Mouse (Mus musculus): ENCODE data around the gene Esrrg.

Esrrg gene

GRCm38 (mm10) chr1:187907871-187908270, 299.3 kb downstream of the Esrrg start:
- CTCF ChIA-PET, result no interaction called here

GRCm38 (mm10) chr1:187910718-187911117, 302.1 kb downstream of the Esrrg start:
- CTCF ChIA-PET, result no interaction called here

- CTCF ChIA-PET, result no interaction called here
These were observed 302.6 kb downstream of the Esrrg start for GRCm38 (mm10) chr1:187911201-187911600.

GRCm38 (mm10) chr1:187918303-187918702, 309.7 kb downstream of the Esrrg start:
- CTCF ChIA-PET, result no interaction called here

GRCm38 (mm10) chr1:187918939-187919338, 310.3 kb downstream of the Esrrg start:
- CTCF ChIA-PET, result no interaction called here

- CTCF ChIA-PET, result no interaction called here
These were observed 311.7 kb downstream of the Esrrg start for GRCm38 (mm10) chr1:187920156-187920777.

- CTCF ChIA-PET, result no interaction called here
These were observed 322.6 kb downstream of the Esrrg start for GRCm38 (mm10) chr1:187931146-187931545.

- CTCF ChIA-PET, result no interaction called here
These were observed 330.1 kb downstream of the Esrrg start for GRCm38 (mm10) chr1:187938652-187939051.

GRCm38 (mm10) chr1:187939078-187939477, 330.5 kb downstream of the Esrrg start:
- CTCF ChIA-PET, result no interaction called here

- CTCF ChIA-PET, result no interaction called here
These were observed 342.9 kb downstream of the Esrrg start for GRCm38 (mm10) chr1:187951506-187951905.

GRCm38 (mm10) chr1:187956702-187957101, 348.1 kb downstream of the Esrrg start:
- CTCF ChIA-PET, result no interaction called here

- CTCF ChIA-PET, result no interaction called here
These were observed 350.6 kb downstream of the Esrrg start for GRCm38 (mm10) chr1:187959192-187959591.

- CTCF ChIA-PET, result no interaction called here
These were observed 352.9 kb downstream of the Esrrg start for GRCm38 (mm10) chr1:187961452-187961851.

GRCm38 (mm10) chr1:187964829-187965760, 356.5 kb downstream of the Esrrg start:
- CTCF ChIA-PET, result no interaction called here

- CTCF ChIA-PET, result no interaction called here
These were observed 357.3 kb downstream of the Esrrg start for GRCm38 (mm10) chr1:187965921-187966320.

- CTCF ChIA-PET, result no interaction called here
These were observed 359.8 kb downstream of the Esrrg start for GRCm38 (mm10) chr1:187968379-187968778.

- CTCF ChIA-PET, result no interaction called here
These were observed 360.9 kb downstream of the Esrrg start for GRCm38 (mm10) chr1:187969491-187969890.

GRCm38 (mm10) chr1:187974396-187974795, 365.8 kb downstream of the Esrrg start:
- CTCF ChIA-PET, result no interaction called here

- CTCF ChIA-PET, result no interaction called here
These were observed 367.1 kb downstream of the Esrrg start for GRCm38 (mm10) chr1:187975465-187976352.

GRCm38 (mm10) chr1:187976353-187976730, 367.8 kb downstream of the Esrrg start:
- CTCF ChIA-PET, result no interaction called here

GRCm38 (mm10) chr1:187981028-187981427, 372.4 kb downstream of the Esrrg start:
- CTCF ChIA-PET, result no interaction called here

- CTCF ChIA-PET, result no interaction called here
These were observed 374.6 kb downstream of the Esrrg start for GRCm38 (mm10) chr1:187983177-187983576.

Data from spleen, embryonic (tissue).